Comparison of ENCODE assay signal across 10 mouse cellular contexts in genomic region chr2:172914018-172914417, GRCm38 (mm10). TPM values are rescaled to one million over a fixed set of nuclear protein-coding genes. Genes with fewer than 3 reads are reported as not detected.
DNase-seq lines count a peak whose midpoint lies in the region; ATAC-seq and TF ChIP-seq lines count a peak whose summit lies in the region.
"Had no signal": no experiment of that assay in that cellular context is flagged by ENCODE, and none has a peak within 500 bp of the region (broad histone marks: within the 10 kb centered on the region; RNA-seq: fewer than 3 reads in every experiment).

No protein-coding gene starts in this region.

- DNase-seq in heart, adult 2 months = peak; percentile 24 to 53
- DNase-seq in heart, embryonic 10.5 days (ENCODE audit: low spot score) = no peak
- peak; percentile 69 to 82 for DNase-seq in thymus, postnatal 36 days
- DNase-seq in spleen, postnatal 14 days (ENCODE audit: low spot score in 2 of 2) = no peak
- DNase-seq in forebrain, embryonic 11.5 days (ENCODE audit: low spot score) = no peak
- no peak for DNase-seq in cerebellum, postnatal 14 days
- DNase-seq: adrenal gland, postnatal 25 days had no signal

- H3K79me2 ChIP-seq in heart, adult 2 months (replicated peaks; ENCODE audit: control insufficient read depth, insufficient read depth, low read length) = no peaks in the 10 kb centered on the region

- H3K4me1 ChIP-seq in heart, adult 2 months (ENCODE audit: control insufficient read depth, insufficient read depth, low read length) = no peaks in the 10 kb centered on the region
- peaks cover 66% of the 10 kb centered on the region for H3K4me1 ChIP-seq in heart, embryonic 10.5 days
- H3K4me1 ChIP-seq in intestine, embryonic 15.5 days (replicated peaks) = no peaks in the 10 kb centered on the region; the same call in 1 of the 2 replicates
- peaks cover 17% of the 10 kb centered on the region; the same call in 1 of the 2 replicates for H3K4me1 ChIP-seq in lung, embryonic 15.5 days
- H3K4me1 ChIP-seq in forebrain, embryonic 11.5 days (replicated peaks; ENCODE audit: control insufficient read depth, insufficient read depth, low read length) = no peaks in the 10 kb centered on the region

- H3K4me2 ChIP-seq in intestine, embryonic 15.5 days (replicated peaks) = no peak overlapping the region
- no peak overlapping the region for H3K4me2 ChIP-seq in lung, embryonic 15.5 days
- H3K4me2 ChIP-seq in forebrain, embryonic 11.5 days (ENCODE audit: low read depth, low read length, severe bottlenecking) = no peak overlapping the region
- H3K4me2 ChIP-seq: limb, embryonic 15.5 days had no signal

- ATAC-seq in intestine, embryonic 15.5 days = peak; percentile 62
- peak; percentile 35; the same call in 1 of the 2 replicates for ATAC-seq in lung, embryonic 15.5 days (ENCODE audit: borderline replicate concordance, extremely low read depth, low FRiP score, low TSS enrichment)
- no peak for ATAC-seq in forebrain, embryonic 11.5 days (replicated peaks; ENCODE audit: low FRiP score)

- H3K9me3 ChIP-seq in heart, embryonic 10.5 days = no peaks in the 10 kb centered on the region
- H3K9me3 ChIP-seq in intestine, embryonic 15.5 days = no peaks in the 10 kb centered on the region
- no peaks in the 10 kb centered on the region for H3K9me3 ChIP-seq in lung, embryonic 15.5 days
- H3K9me3 ChIP-seq in forebrain, embryonic 11.5 days (ENCODE audit: control insufficient read depth, low read length) = no peaks in the 10 kb centered on the region
- H3K9me3 ChIP-seq: limb, embryonic 15.5 days had no signal

- H3K4me3 ChIP-seq in heart, adult 2 months = no peak overlapping the region
- no peak overlapping the region for H3K4me3 ChIP-seq in heart, embryonic 10.5 days
- no peak overlapping the region for H3K4me3 ChIP-seq in intestine, embryonic 15.5 days (replicated peaks)
- H3K4me3 ChIP-seq in lung, embryonic 15.5 days = no peak overlapping the region
- H3K4me3 ChIP-seq in forebrain, embryonic 11.5 days (ENCODE audit: low read depth, low read length) = no peak overlapping the region
- H3K4me3 ChIP-seq: limb, embryonic 15.5 days had no signal

- no peak for TF ChIP-seq EP300 in heart, adult 2 months (IDR thresholded peaks at IDR 0.05; ENCODE audit: insufficient read depth, low read depth, low read length)

- no peaks in the 10 kb centered on the region for H3K36me3 ChIP-seq in heart, adult 2 months (ENCODE audit: control insufficient read depth, insufficient read depth, low read length)
- peaks cover 28% of the 10 kb centered on the region for H3K36me3 ChIP-seq in heart, embryonic 10.5 days
- H3K36me3 ChIP-seq in intestine, embryonic 15.5 days = no peaks in the 10 kb centered on the region
- H3K36me3 ChIP-seq in lung, embryonic 15.5 days = no peaks in the 10 kb centered on the region
- no peaks in the 10 kb centered on the region for H3K36me3 ChIP-seq in forebrain, embryonic 11.5 days (ENCODE audit: control insufficient read depth, insufficient read depth, low read length)

- H3K27ac ChIP-seq in heart, adult 2 months = no peak overlapping the region
- H3K27ac ChIP-seq in heart, embryonic 10.5 days = no peak overlapping the region
- no peak overlapping the region for H3K27ac ChIP-seq in intestine, embryonic 15.5 days
- H3K27ac ChIP-seq in lung, embryonic 15.5 days = peak overlapping the region; percentile 50
- H3K27ac ChIP-seq in forebrain, embryonic 11.5 days (ENCODE audit: low read depth, low read length) = no peak overlapping the region
- H3K27ac ChIP-seq: limb, embryonic 15.5 days had no signal

- peak; percentile 7; the same call in 1 of the 2 replicates for TF ChIP-seq CTCF in heart, adult 2 months (IDR thresholded peaks at IDR 0.05)

- H3K9ac ChIP-seq in heart, adult 2 months (ENCODE audit: low read depth, low read length) = no peak overlapping the region
- no peak overlapping the region for H3K9ac ChIP-seq in intestine, embryonic 15.5 days
- H3K9ac ChIP-seq in lung, embryonic 15.5 days = no peak overlapping the region
- H3K9ac ChIP-seq in forebrain, embryonic 11.5 days (ENCODE audit: low read length) = no peak overlapping the region
- H3K9ac ChIP-seq: limb, embryonic 15.5 days had no signal

- no peak for TF ChIP-seq POLR2A in heart, adult 2 months (IDR thresholded peaks at IDR 0.05; ENCODE audit: insufficient read depth, low read depth, low read length)

- 60% methylated on average over 14 of the region's 14 CpGs for WGBS in heart, adult 2 months
- 82% methylated on average over 14 of the region's 14 CpGs for WGBS in heart, embryonic 10.5 days
- 81% methylated on average over 14 of the region's 14 CpGs for WGBS in intestine, embryonic 15.5 days
- 73% methylated on average over 14 of the region's 14 CpGs for WGBS in lung, embryonic 15.5 days
- 85% methylated on average over 14 of the region's 14 CpGs for WGBS in forebrain, embryonic 11.5 days

- intact Hi-C loops in heart, adult 2 months (cut with DNase I) = no loop called here

- no peaks in the 10 kb centered on the region for H3K27me3 ChIP-seq in heart, adult 2 months (ENCODE audit: control insufficient read depth, insufficient read depth, low read length)
- H3K27me3 ChIP-seq in heart, embryonic 10.5 days (ENCODE audit: insufficient read depth, poor library complexity, severe bottlenecking) = no peaks in the 10 kb centered on the region
- no peaks in the 10 kb centered on the region for H3K27me3 ChIP-seq in intestine, embryonic 15.5 days (replicated peaks)
- H3K27me3 ChIP-seq in lung, embryonic 15.5 days = no peaks in the 10 kb centered on the region
- H3K27me3 ChIP-seq in forebrain, embryonic 11.5 days (ENCODE audit: control insufficient read depth, insufficient read depth, low read length) = no peaks in the 10 kb centered on the region
- H3K27me3 ChIP-seq: limb, embryonic 15.5 days had no signal

RNA-seq across cellular contexts. Expression of gene Bmp7, which starts 26.1 kb away (rescaled TPM):
- under 1 TPM; 0.86 to 0.94 TPM for total RNA-seq in heart, adult 2 months (2021)
- polyA plus RNA-seq in heart, adult 2 months (2012; rRNA removed) = 1.4 and 2.1 TPM in 2 replicates
- polyA plus RNA-seq in heart, embryonic 10.5 days (2016; fragmentation: Nextera tagmentation; extraction: Ambion mirVana) = 49.5 and 70.0 TPM in 2 replicates
- polyA plus RNA-seq in intestine, embryonic 15.5 days (2015; fragmentation: Nextera tagmentation; extraction: Ambion mirVana) = 17.4 and 22.4 TPM in 2 replicates
- 6.7 and 7.8 TPM in 2 replicates for polyA plus RNA-seq in lung, embryonic 15.5 days (2015; fragmentation: Nextera tagmentation; extraction: Ambion mirVana)
- 18.8 and 20.7 TPM in 2 replicates for polyA plus RNA-seq in forebrain, embryonic 11.5 days (2014; fragmentation: Nextera tagmentation; extraction: Ambion mirVana)

Comparison
In these comparisons a context has a peak if more than half of its experiments do, and no peak if none do; other contexts are left out.
1. DNase-seq: peak in heart, adult 2 months (2 of 2) and thymus, postnatal 36 days (2 of 2); none in heart, embryonic 10.5 days (single experiment), spleen, postnatal 14 days (0 of 2), forebrain, embryonic 11.5 days (single experiment) and cerebellum, postnatal 14 days (0 of 2).